Mouse (Mus musculus) heart, postnatal 36 days (tissue): ENCODE results near the gene Dpp6. TPM values are rescaled to one million over a fixed set of nuclear protein-coding genes. Genes with fewer than 3 reads are reported as not detected.

Experiments
- DNase-seq, 2 experiments: peaks; one replicate each; pipeline ENCODE4 v3.0.0; 2021 to 2022
- intact Hi-C: fragments of 180-260 bp; cut with DNase I; formaldehyde crosslinking; loops from one replicate; pipeline ENCODE4 v1.15.1; 2025
- total RNA-seq, 2 experiments: library from RNA; stranded (reverse); gene quantifications; 2 replicates each; pipeline ENCODE4 v1.2.3; 2021

Gene Dpp6
- total RNA-seq, 2 experiments from 2014 or later = 0.06 to 0.11 TPM

GRCm38 (mm10) chr5:27711461-27712192 is 894.6 kb downstream of the Dpp6 start:
- DNase-seq = no peak
- intact Hi-C loops = no loop called here

DNA sequence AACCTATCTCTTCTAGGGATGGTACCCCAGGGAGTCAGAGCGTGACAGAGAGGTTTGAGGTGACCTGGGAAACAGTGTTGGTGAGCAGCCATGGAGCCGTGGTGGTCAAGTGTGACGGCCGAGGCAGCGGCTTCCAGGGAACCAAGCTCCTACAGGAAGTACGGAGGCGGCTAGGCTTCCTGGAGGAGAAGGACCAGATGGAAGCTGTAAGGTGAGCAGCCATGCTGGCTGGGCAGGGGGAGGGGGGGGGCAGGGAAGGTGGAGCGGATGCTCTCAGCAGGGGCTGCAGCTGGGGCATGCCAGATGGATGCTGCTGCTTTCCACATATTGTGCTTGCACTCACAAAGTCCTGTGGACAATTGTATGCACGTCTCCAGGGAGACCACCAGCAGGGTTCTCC is 897.4 kb downstream of the Dpp6 start:
- intact Hi-C loops = no loop called here

DNA sequence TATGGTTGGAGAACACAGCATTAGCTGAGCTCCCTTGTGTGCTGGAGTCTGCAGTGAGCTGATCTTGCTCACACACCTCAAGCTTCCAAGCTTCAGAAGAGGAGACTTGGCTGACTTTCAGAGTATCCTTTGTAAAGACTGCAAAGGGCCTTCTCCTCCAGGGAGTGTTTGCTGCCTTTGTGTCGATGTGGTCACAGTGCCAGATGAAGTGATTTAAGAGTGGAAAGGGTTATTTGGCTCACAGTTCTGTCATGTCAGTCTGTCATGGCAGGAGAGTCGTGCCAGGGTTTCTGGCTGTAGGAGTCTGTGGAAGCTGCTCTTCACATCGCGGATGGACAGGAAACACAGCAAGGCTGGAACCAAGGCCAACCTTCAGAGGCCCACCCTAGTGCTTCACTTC is 899.0 kb downstream of the Dpp6 start:
- no peak for DNase-seq
- intact Hi-C loops = no loop called here

More for the DNA sequence above, 897.4 kb downstream of the Dpp6 start:
- DNase-seq = no peak

DNA sequence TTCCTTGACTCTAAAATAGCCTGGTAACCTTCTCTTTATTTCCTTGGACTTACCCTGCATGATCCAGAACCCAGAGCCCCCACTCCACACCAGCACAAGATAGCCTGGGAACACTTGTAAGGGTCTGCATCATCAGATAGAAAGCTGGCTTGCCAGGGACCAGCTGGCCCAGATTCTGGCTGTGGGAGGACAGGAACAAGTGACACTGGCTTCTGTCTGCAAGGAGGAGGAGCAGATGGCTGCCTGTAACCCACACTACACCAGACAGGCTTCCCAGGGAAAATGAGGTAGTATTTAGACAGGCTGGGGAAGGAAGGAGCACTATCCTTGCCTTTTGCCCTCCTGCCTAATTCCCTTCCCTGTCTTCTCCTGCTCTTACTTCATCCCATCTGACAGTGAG is 900.3 kb downstream of the Dpp6 start:
- DNase-seq = no peak
- intact Hi-C loops = no loop called here

DNA sequence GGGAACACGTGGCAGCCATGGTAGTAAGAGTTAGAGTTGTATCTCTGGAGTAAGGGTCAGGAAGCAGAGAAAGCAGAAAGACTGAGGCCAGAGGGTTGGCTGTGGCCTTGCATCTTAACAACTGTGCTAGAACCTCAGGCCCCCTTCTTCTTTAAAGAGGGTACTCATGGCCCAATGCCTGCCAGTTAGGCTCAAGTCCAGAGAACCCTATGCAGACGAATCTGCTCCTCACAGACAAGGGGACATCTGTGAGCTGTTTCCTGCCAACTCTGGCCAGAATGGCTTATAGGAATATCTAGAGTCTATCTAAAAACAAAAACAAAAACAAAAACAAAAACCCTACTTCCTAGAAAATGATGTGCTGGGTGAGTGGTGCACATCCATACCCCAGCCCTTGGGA is 902.3 kb downstream of the Dpp6 start:
- intact Hi-C loops = no loop called here
- DNase-seq = no peak

GRCm38 (mm10) chr5:27724460-27724859 is 907.5 kb downstream of the Dpp6 start:
- no peak for DNase-seq
- intact Hi-C loops = no loop called here

GRCm38 (mm10) chr5:27730666-27731065 is 913.7 kb downstream of the Dpp6 start:
- intact Hi-C loops = no loop called here
- peak; percentile 7 to 17 for DNase-seq

DNA sequence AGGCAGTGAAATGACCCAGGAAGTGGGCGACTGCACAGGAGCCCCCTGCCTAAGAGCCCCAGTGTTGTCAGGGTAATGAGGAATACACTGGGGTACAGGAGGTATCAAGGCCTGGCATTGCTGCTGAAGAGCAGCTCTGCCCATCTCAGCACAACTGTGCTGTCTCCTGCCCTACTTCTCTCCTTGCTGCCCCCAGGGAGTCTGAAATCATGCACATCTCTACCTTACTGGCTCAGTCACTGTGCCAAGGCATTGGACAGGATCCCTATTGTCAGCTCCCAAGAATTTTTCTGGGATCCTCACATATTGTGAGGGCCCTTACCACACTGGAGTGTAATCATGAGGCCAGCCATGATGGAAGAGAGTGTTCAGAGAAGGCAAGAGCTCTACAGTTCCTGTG is 914.4 kb downstream of the Dpp6 start:
- intact Hi-C loops = no loop called here
- DNase-seq = no peak

DNA sequence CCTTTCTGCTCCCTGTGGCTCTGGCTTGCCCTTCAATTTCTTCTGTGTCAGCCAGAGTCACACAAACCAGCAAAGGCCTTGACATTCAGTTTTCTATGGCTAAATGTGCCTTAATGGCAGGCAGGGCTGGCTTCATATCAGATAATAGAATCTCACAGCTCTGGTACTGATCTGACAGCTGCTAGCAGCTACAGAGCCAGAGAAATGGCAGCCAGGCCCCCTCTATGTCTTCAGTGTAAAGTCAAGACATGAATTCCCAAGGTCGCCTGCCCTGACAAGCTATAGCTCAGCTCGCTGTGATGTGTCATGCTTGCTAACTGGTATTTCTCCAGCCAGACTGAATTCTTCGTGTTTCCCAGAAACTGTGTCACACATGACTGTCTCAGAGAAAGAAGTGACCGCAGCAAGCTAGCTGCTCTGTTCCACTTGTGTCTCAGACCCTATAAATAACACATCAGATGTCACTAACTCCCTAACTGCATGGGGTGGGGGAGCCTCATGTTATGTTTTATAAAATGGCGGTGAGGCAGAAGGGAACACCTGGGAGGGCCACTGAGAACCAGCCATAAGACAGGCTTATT is 915.4 kb downstream of the Dpp6 start:
- DNase-seq = no peak
- intact Hi-C loops = no loop called here

- peak in 1 of 2 experiments; percentile 19 for DNase-seq
- intact Hi-C loops = no loop called here
Observed at GRCm38 (mm10) chr5:27737168-27737567, 920.2 kb downstream of the Dpp6 start.

- intact Hi-C loops = no loop called here
- no peak for DNase-seq
Observed at GRCm38 (mm10) chr5:27739216-27739615, 922.2 kb downstream of the Dpp6 start.

GRCm38 (mm10) chr5:27744944-27745343 is 927.9 kb downstream of the Dpp6 start:
- DNase-seq = no peak
- intact Hi-C loops = no loop called here

- no peak for DNase-seq
- intact Hi-C loops = no loop called here
Observed at GRCm38 (mm10) chr5:27765780-27766179, 948.8 kb downstream of the Dpp6 start.

GRCm38 (mm10) chr5:27767948-27768347 is 950.9 kb downstream of the Dpp6 start:
- intact Hi-C loops = no loop called here
- DNase-seq = no peak
